8 mouse cellular contexts compared by ENCODE assay signal in the genomic region with DNA sequence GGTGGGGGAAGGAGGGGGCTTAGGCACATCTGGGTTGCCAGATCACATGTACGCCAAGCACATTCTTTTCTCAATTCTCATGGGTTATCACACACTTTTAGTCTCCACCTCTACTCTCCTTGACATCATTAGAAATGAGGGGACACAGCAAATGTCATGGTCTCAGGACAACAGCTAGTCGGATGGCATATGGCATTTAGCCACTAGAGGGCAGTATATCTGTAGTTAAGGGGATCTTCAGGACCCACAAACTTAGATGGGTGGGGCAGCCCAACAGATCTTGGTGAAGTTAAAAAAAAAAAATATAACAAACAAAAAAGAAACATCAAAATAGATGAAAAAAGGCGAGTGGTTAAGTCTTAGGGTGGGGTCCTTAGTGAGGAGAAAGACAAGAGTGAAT. TPM values are rescaled to one million over a fixed set of nuclear protein-coding genes. Genes with fewer than 3 reads are reported as not detected.
A peak's percentile ranks its signal among the peaks of the same experiment; 100 is the strongest.
DNase-seq lines count a peak whose midpoint lies in the region; ATAC-seq lines count a peak whose summit lies in the region.

No protein-coding gene starts in this region.

- H3K9ac ChIP-seq in liver, embryonic 13.5 days: no peak overlapping the region

- no peaks in the 10 kb centered on the region for H3K36me3 ChIP-seq in liver, embryonic 13.5 days

- peak; percentile 79 for DNase-seq in layer of hippocampus, adult 11-12 months (ENCODE audit: low spot score)
- DNase-seq in layer of hippocampus, adult 8-10 months (ENCODE audit: low spot score in 2 of 2): no peak
- DNase-seq in ES-CJ7 (ENCODE audit: low read depth, low spot score): peak; percentile 85
- DNase-seq in adipocyte (ENCODE audit: low spot score): peak; percentile 74
- DNase-seq in liver, embryonic 13.5 days: peak; percentile 65
- DNase-seq in skeletal muscle tissue, adult 2 months (ENCODE audit: low read depth, low spot score): peak; percentile 69
- no peak for DNase-seq in urinary bladder, adult 2 months (ENCODE audit: low spot score)

- H3K4me2 ChIP-seq in liver, embryonic 13.5 days: no peak overlapping the region

- H3K9me3 ChIP-seq in liver, embryonic 13.5 days (replicated peaks): no peaks in the 10 kb centered on the region

- H3K27ac ChIP-seq in liver, embryonic 13.5 days: no peak overlapping the region

- H3K4me3 ChIP-seq in liver, embryonic 13.5 days (replicated peaks): no peak overlapping the region

- no peaks in the 10 kb centered on the region for H3K27me3 ChIP-seq in liver, embryonic 13.5 days

- H3K4me1 ChIP-seq in liver, embryonic 13.5 days (replicated peaks): peaks cover 38% of the 10 kb centered on the region

- WGBS in liver, embryonic 13.5 days (ENCODE audit: insufficient replicate concordance): 13% methylated on average over 3 of the region's 3 CpGs

- ATAC-seq in erythroid progenitor cell, adult 5-6 weeks (replicated peaks; ENCODE audit: low FRiP score, poor library complexity, severe bottlenecking): peak; percentile 55; the same call in 1 of the 2 replicates
- no peak for ATAC-seq in liver, embryonic 13.5 days (ENCODE audit: low read depth)

RNA-seq across cellular contexts. Expression of a gene that starts 6.3 kb away (rescaled TPM):
- total RNA-seq in layer of hippocampus, adult 8-10 months (2022): 10 to 100 TPM; 77.8 to 96.0 (median 89.6) TPM
- total RNA-seq in erythroid progenitor cell, adult 5-6 weeks (2015; ENCODE audit: low replicate concordance): 29.2 and 52.4 TPM in 2 replicates
- 69.3 and 96.1 TPM in 2 replicates for total RNA-seq in erythroid progenitor cell, adult 5-6 weeks (2017; ENCODE audit: low replicate concordance)
- 4.0 and 4.2 TPM in 2 replicates for polyA plus RNA-seq in liver, embryonic 13.5 days (2015; fragmentation: Nextera tagmentation; extraction: Ambion mirVana)
- 25.7 and 39.0 TPM in 2 replicates for polyA plus RNA-seq in urinary bladder, adult 2 months (2012; rRNA removed)

RNA-seq across cellular contexts. Expression of a gene that starts 17.0 kb away (rescaled TPM):
- 10 to 100 TPM in 1 of 4 experiments, 1 to 10 TPM in 3; 4.9 to 10.4 (median 7.9) TPM for total RNA-seq in layer of hippocampus, adult 8-10 months (2022)
- total RNA-seq in erythroid progenitor cell, adult 5-6 weeks (2015; ENCODE audit: low replicate concordance): 2.2 and 5.9 TPM in 2 replicates
- total RNA-seq in erythroid progenitor cell, adult 5-6 weeks (2017; ENCODE audit: low replicate concordance): not detected in 2 replicates
- polyA plus RNA-seq in liver, embryonic 13.5 days (2015; fragmentation: Nextera tagmentation; extraction: Ambion mirVana): 4.0 and 4.2 TPM in 2 replicates
- 10.2 and 12.4 TPM in 2 replicates for polyA plus RNA-seq in urinary bladder, adult 2 months (2012; rRNA removed)

RNA-seq across cellular contexts. Expression of a gene that starts 21.0 kb away (rescaled TPM):
- under 1 TPM in 3 of 4 experiments, not detected in 1; 0.18 to 0.34 (median 0.23) TPM for total RNA-seq in layer of hippocampus, adult 8-10 months (2022)
- not detected in 2 replicates for total RNA-seq in erythroid progenitor cell, adult 5-6 weeks (2015; ENCODE audit: low replicate concordance)
- total RNA-seq in erythroid progenitor cell, adult 5-6 weeks (2017; ENCODE audit: low replicate concordance): not detected in 2 replicates
- polyA plus RNA-seq in liver, embryonic 13.5 days (2015; fragmentation: Nextera tagmentation; extraction: Ambion mirVana): 0.12 and 0.16 TPM in 2 replicates
- polyA plus RNA-seq in urinary bladder, adult 2 months (2012; rRNA removed): 1.7 and 1.9 TPM in 2 replicates

RNA-seq across cellular contexts. Expression of a gene that starts 40.7 kb away (rescaled TPM):
- 10 to 100 TPM; 17.9 to 21.8 (median 19.6) TPM for total RNA-seq in layer of hippocampus, adult 8-10 months (2022)
- 7.9 and 15.1 TPM in 2 replicates for total RNA-seq in erythroid progenitor cell, adult 5-6 weeks (2015; ENCODE audit: low replicate concordance)
- total RNA-seq in erythroid progenitor cell, adult 5-6 weeks (2017; ENCODE audit: low replicate concordance): 9.0 and 12.1 TPM in 2 replicates
- polyA plus RNA-seq in liver, embryonic 13.5 days (2015; fragmentation: Nextera tagmentation; extraction: Ambion mirVana): 3.2 and 3.9 TPM in 2 replicates
- 32.8 and 43.4 TPM in 2 replicates for polyA plus RNA-seq in urinary bladder, adult 2 months (2012; rRNA removed)

RNA-seq across cellular contexts. Expression of a gene that starts 46.0 kb away (rescaled TPM):
- 10 to 100 TPM; 49.0 to 55.2 (median 50.2) TPM for total RNA-seq in layer of hippocampus, adult 8-10 months (2022)
- total RNA-seq in erythroid progenitor cell, adult 5-6 weeks (2015; ENCODE audit: low replicate concordance): 58.0 and 61.2 TPM in 2 replicates
- total RNA-seq in erythroid progenitor cell, adult 5-6 weeks (2017; ENCODE audit: low replicate concordance): 73.0 and 87.4 TPM in 2 replicates
- polyA plus RNA-seq in liver, embryonic 13.5 days (2015; fragmentation: Nextera tagmentation; extraction: Ambion mirVana): 116 and 117 TPM in 2 replicates
- polyA plus RNA-seq in urinary bladder, adult 2 months (2012; rRNA removed): 83.1 and 89.5 TPM in 2 replicates

Comparison
In these comparisons a context has a peak if more than half of its experiments do, and no peak if none do; other contexts are left out.
1. DNase-seq: peak in layer of hippocampus, adult 11-12 months (single experiment), ES-CJ7 (single experiment), adipocyte (single experiment), liver, embryonic 13.5 days (single experiment) and skeletal muscle tissue, adult 2 months (single experiment); none in layer of hippocampus, adult 8-10 months (0 of 2) and urinary bladder, adult 2 months (single experiment).